ENCODE assay signal across 9 mouse cellular contexts in genomic region chr9:56847523-56847922, GRCm38 (mm10). TPM values are rescaled to one million over a fixed set of nuclear protein-coding genes. Genes with fewer than 3 reads are reported as not detected.
DNase-seq lines count a peak whose midpoint lies in the region; ATAC-seq and TF ChIP-seq lines count a peak whose summit lies in the region.
"Had no signal": no experiment of that assay in that cellular context is flagged by ENCODE, and none has a peak within 500 bp of the region (broad histone marks: within the 10 kb centered on the region; RNA-seq: fewer than 3 reads in every experiment).

No protein-coding gene starts in this region.

- peak; percentile 38; the same call in 1 of the 2 replicates for TF ChIP-seq CTCF in G1E (IDR thresholded peaks at IDR 0.05; ENCODE audit: low read depth, low read length)

- no peak overlapping the region for H3K4me3 ChIP-seq in G1E (ENCODE audit: low read depth, low read length)

- peaks cover 16% of the 10 kb centered on the region for H3K27me3 ChIP-seq in G1E (ENCODE audit: insufficient read depth, low read length)

- no peaks in the 10 kb centered on the region for H3K9me3 ChIP-seq in G1E (replicated peaks)

- H3K4me1 ChIP-seq in G1E (ENCODE audit: insufficient read depth, low read depth, low read length): no peaks in the 10 kb centered on the region

- ATAC-seq in G1E (ENCODE audit: extremely low read depth, insufficient number of reproducible peaks, low FRiP score, poor library complexity, severe bottlenecking): no peak
- ATAC-seq in megakaryocyte, adult 5-6 weeks (ENCODE audit: poor library complexity, severe bottlenecking): no peak

- DNase-seq in 416B (ENCODE audit: low read depth): peak; percentile 75
- DNase-seq in G1E (ENCODE audit: low spot score): peak; percentile 48
- peak; percentile 76 to 77 for DNase-seq in cerebellum, adult 18-20 months
- peak; percentile 75 for DNase-seq in forelimb bud, embryonic 11.5 days (ENCODE audit: low read depth, low spot score)
- DNase-seq in kidney, adult 9 months: peak; percentile 79
- peak; percentile 41 to 50 for DNase-seq in lung, adult 18-20 months
- peak; percentile 43 for DNase-seq in retina, adult 2 months (ENCODE audit: low read depth, low spot score)

- no peaks in the 10 kb centered on the region for H3K36me3 ChIP-seq in G1E (replicated peaks)

RNA-seq across cellular contexts. Expression of gene Odf3l1, which starts 17.0 kb away (rescaled TPM):
- total RNA-seq in G1E (2014; fragmentation: Nextera tagmentation) (not detected in 2 replicates), G1E (2017) (not detected in 2 replicates)
- not detected in 2 replicates for polyA plus RNA-seq in G1E (2012)
- total RNA-seq in megakaryocyte, adult 5-6 weeks (2015): not detected in 2 replicates
- total RNA-seq in megakaryocyte, adult 5-6 weeks (2017): not detected in 2 replicates
- total RNA-seq: layer of hippocampus, postnatal 25 days had no signal

RNA-seq across cellular contexts. Expression of gene Cspg4, which starts 17.3 kb away (rescaled TPM):
- total RNA-seq in G1E (2014; fragmentation: Nextera tagmentation): not detected in 2 replicates
- total RNA-seq in G1E (2017): 0.12 and 0.16 TPM in 2 replicates
- not detected in 2 replicates for polyA plus RNA-seq in G1E (2012)
- not detected in 2 replicates for total RNA-seq in megakaryocyte, adult 5-6 weeks (2015)
- not detected in 2 replicates for total RNA-seq in megakaryocyte, adult 5-6 weeks (2017)

RNA-seq across cellular contexts. Expression of gene Lingo1, which starts 51.3 kb away (rescaled TPM):
- total RNA-seq in G1E (2014; fragmentation: Nextera tagmentation) (not detected in 2 replicates), G1E (2017) (0.11 and 0.12 TPM in 2 replicates)
- not detected in 2 replicates for polyA plus RNA-seq in G1E (2012)
- not detected in 2 replicates for total RNA-seq in megakaryocyte, adult 5-6 weeks (2015)
- total RNA-seq in megakaryocyte, adult 5-6 weeks (2017): not detected in 2 replicates
